Mouse (Mus musculus): Measurements from ENCODE around the gene Lurap1l.

Lurap1l gene

DNA sequence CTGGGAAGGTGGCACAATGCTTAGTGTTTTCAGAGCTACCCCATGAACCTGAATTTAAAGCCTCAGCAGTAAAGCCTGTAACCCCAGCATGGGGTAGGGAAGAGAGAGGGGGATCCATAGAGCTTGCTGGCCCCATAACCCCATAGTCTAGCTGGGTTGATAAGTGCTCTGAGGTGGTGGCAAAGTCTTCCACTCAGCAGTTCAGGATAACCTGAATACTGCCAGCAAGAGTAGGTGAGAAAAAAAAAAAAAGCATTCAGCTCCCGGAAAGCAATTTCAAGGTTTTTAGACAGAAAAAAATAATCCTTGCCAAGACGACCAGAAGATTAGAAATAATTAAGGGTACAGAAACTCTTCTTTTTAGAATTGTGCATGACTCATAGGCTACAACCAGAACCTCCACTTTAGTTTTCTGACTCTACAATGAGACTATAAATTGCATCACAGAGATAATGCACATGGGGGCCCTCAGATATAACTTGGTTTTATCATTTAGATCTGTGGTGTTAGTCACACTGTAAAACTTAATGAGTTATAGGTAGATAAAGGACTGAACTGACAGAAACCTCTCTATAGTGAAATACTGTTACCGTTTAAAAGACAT is 8.2 kb downstream of the Lurap1l start:
- DNase-seq: no peak

- no peak for DNase-seq
Measured at GRCm38 (mm10) chr4:80919217-80919867, 8.9 kb downstream of the Lurap1l start.

DNA sequence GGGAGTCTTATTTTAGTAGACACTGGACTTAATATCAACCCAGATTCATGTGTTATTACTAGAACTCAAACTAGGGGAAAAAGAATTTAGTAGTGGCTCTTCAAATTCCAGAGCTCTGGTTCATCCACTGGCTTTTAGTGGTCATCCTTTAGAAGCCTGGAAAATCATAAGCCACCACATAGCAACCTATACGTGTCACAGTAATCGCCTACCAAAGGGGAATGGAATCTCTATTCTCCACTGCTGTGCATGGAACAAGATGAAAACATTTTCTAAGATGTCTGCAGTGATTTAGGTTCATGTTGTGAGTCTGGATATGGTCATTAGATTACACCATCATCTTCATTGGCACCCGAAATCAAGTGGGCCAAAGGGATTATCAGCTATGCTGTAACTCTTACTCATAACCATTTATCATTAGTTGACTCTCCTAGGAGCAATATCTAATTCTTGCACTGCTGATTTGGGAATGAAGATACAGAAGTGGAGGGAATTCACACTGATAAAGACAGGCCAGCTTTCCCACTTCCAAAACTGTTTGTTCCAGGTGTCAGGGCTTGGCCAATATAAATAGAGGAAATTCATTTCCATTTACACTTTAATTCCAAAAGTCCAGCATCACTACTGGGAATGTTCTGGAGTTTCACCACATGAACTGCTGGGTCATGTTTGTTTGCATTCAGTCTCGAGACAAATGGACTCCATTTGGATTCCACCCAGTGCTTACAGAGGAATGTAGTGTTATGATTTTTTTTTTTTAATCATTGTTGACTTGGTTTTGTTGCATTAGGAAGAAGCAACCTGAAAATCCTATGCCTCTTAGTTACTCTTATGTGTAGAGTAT is 11.4 kb downstream of the Lurap1l start:
- DNase-seq: no peak

- DNase-seq: no peak
Measured at GRCm38 (mm10) chr4:80922654-80923053, 12.2 kb downstream of the Lurap1l start.

DNA sequence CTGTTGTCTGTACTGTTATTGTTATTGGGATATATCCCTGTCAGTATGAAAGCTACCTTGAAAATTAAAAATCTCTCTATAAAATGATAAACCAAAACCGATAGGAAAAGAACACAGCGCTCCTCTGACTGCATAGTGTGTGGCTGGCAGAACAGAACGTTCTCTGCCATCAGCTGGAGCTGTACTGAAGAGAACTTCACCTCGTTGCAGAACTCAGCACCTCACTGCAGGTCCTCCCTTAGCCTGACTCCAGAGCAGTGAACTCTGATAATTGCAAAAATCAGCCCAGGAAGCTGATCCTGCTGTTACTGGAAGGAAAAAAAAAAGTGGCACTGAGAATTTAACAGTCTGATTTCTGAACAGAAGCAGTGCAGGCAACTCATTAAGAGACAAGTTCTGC is 14.4 kb downstream of the Lurap1l start:
- no peak for DNase-seq

- no peak for DNase-seq
Measured at GRCm38 (mm10) chr4:80925752-80926519, 15.5 kb downstream of the Lurap1l start.

- DNase-seq: no peak
Measured at GRCm38 (mm10) chr4:80934749-80935148, 24.3 kb downstream of the Lurap1l start.

GRCm38 (mm10) chr4:80939115-80939514 is 28.7 kb downstream of the Lurap1l start:
- no peak for DNase-seq

GRCm38 (mm10) chr4:80940946-80941345 is 30.5 kb downstream of the Lurap1l start:
- no peak for DNase-seq

- no peak for DNase-seq
Measured at GRCm38 (mm10) chr4:80941978-80942377, 31.5 kb downstream of the Lurap1l start.

- no peak for DNase-seq
Measured at GRCm38 (mm10) chr4:80944605-80945004, 34.2 kb downstream of the Lurap1l start.

GRCm38 (mm10) chr4:80949110-80949509 is 38.7 kb downstream of the Lurap1l start:
- DNase-seq: no peak

DNA sequence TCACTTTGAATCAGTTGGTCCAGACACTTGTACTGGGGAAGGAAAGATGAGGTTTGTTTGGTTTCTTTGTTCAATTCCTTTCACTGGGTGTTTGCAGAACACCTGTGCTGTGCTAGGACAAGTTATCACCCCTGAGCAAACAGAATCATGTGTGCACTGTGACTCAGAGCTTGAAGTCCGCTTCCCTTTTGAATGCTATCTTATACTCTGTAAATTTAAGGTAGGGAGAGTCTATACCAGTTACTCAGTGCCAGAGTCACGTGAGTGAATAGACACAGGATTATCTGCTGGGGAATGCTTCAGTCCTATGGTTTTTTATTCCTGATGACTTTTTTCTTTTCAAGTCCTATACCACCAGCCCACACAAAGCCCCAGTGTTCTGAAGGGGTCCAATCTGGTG is 39.3 kb downstream of the Lurap1l start:
- DNase-seq: no peak

DNA sequence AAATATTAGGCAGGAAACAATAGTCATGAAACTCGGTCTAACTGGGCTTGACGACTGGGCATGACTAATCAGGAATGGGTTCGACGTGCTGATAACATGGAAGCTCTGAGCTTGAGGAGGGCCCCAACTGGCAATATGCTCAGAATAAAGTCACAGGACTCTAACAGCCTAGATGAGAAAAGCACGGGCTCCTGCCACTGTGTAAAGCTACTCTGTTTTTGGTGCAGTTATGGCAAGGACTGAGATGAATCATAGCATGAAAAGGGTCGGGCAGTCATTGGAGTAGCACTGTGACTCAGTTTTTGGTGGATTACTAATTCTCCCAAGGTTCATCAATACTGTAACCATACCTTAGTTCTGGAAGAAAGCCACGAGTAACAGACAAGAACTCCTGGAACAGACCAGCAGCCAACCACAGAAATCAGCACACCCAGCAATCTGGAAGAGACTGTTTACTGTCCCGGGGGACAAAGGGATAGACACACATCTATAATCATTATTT is 39.9 kb downstream of the Lurap1l start:
- no peak for DNase-seq

GRCm38 (mm10) chr4:80952653-80953052 is 42.2 kb downstream of the Lurap1l start:
- no peak for DNase-seq

- DNase-seq: no peak
Measured at GRCm38 (mm10) chr4:80955942-80956341, 45.5 kb downstream of the Lurap1l start.

DNA sequence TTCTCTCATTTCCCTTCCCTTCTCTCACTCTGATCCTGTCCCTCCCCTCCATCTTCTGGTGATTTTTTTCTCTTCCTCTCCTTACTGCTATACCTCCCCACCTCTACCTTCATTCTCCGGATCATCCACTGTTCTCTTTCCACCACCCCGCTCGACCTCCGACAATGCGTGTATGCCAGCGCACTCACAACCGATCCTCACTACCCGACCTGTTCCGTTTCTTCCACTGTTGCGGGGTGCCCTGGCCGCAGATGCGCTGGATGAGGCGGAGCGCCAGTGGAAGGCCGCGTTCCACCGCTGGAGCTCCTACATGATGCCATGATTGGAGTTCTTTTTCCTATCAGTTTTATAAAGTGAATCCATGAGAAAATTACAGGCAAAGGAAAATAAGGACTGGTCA is 57.1 kb downstream of the Lurap1l start:
- no peak for DNase-seq

DNA sequence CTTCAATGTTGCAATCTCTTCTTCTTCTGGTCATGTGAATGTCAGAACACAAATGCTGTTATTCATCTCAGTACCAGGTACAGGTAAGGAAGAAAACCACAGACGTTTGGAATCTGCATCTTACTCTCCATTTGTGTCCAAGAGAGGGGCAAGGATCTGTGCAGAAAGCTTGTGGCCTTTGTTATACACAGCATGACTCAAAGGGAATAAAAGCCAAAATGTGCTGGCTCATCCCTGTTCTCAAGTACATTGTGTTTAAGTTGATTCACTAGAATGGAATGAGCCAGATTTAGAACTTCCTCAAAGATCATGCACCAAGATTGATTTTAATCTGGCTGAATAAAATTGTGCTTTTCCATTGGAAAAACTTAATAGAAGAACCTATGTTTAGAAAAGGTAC is 61.4 kb downstream of the Lurap1l start:
- no peak for DNase-seq

GRCm38 (mm10) chr4:80973896-80974295 is 63.5 kb downstream of the Lurap1l start:
- DNase-seq: no peak

DNA sequence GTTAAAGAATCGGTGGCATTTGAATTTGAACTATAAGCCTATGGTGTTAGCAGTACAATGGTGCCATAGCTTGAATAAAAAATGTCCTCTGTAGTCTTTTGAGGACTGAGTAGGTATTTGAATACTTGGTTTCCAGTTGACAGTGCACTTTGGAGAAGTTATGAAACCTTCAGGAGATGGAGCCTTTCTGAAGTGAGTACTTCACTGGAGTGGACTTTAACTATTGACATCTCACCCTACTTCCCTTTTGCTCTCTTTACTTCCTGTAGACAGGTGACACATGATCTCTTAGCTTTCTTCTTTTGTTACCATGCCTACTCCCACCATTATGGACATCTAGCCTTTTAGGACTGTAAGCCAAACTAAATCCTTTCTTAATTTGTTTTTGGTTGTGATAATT is 80.4 kb downstream of the Lurap1l start:
- DNase-seq: no peak

DNA sequence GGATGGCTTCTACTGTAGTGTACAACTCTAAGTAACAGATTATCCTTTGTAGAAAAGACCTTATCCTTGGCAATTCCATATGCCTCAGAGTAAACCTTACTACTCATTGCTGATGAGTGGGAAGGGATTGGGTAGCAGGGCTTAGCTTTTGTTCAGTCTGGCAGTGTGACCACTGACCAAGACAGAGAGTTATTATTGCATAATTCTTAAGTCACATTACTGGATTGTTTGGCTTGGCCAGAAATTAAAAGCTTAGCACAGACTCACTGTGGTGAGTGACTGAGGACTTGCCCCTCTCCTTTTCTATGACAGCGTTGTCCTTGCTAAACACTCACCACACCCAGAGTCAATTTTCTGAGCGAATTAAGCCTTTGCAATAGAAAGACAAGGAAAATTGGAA is 93.1 kb downstream of the Lurap1l start:
- no peak for DNase-seq
